Mouse (Mus musculus) right cerebral cortex, postnatal 10 days (tissue): ENCODE measurements around the gene Syne2.

Experiments used
- DNase-seq, 2 experiments: peaks; one replicate each; pipeline ENCODE4 v3.0.0; 2021; ENCODE audit warnings: low spot score in 2 of 2

The Syne2 gene

DNA sequence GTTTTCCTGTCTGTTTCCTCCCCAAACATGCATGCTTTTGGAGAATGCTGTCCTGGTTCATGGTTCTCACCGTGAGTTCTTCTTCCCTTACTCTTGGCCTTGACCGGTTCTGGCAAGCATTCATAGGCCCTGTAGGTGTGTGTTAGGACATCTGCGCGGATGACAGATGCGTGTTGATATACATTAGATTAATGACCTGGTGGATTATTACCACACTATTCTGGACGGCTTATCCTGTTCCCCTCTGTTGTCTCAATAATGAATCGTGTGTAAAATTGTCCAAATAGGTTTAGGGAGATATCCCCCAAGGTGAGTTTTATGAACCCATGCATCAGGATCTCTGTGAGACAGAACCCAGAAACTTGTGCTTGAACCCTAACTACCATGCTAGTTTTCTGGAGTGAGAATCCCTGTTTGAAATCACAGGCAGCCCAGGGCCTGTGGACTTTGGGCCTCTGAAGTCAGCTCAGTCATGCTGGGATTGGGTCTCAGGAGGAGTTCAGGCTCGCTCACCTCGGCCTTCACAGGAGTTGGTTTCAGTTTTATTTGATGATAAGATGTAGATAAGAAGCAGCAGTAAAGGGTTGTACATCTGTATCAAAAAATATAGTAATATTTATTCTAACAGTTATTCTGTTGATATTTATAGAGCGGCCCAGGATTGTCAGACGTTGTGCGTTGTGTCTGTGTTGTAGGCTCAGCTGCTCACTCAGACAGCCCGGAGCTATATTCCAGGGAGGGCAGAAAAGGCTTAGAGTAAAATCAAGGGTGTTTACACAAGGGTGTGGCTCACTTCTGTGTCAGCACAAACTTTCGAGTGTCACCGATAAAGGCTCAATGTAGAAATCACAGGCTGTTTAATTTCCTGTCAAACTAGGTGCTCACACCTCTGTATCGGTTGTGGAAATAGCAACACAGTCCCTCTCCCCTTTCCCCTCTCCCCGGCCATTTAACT lies 48.8 kb downstream of the Syne2 start:
- no peak for DNase-seq

DNA sequence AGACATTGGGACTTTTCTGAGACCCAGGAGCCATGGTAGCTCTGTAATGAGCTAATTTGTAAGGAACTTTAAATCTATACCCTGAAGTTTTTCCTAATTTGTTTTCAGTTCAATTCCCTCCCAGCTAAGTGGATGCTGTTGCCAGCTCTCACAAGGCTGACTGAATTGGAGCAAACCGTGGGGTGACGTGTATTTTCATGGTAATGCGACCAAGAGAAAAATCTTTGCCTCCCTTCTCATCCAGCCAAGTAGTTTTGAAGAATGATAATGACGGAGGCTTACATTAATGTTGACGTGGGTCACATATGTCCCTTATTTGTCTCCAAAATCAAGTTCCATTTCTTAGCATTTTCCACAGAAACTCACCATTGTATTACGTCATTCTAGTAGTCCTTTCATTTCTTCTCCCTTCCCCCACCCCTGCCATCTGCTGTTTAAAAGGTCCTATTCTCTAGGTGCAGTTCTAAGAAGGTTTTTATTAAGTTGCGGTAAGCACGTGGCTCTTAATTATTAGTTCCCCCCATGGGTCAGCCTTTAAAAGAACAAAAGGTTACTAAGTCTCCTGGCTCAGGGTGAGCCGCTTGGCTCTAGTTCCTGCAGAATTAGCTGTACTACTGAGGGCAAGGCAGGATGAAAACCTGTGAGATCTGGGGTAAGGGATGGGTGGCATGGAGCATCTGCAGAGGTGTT lies 55.8 kb downstream of the Syne2 start:
- DNase-seq, result no peak

DNA sequence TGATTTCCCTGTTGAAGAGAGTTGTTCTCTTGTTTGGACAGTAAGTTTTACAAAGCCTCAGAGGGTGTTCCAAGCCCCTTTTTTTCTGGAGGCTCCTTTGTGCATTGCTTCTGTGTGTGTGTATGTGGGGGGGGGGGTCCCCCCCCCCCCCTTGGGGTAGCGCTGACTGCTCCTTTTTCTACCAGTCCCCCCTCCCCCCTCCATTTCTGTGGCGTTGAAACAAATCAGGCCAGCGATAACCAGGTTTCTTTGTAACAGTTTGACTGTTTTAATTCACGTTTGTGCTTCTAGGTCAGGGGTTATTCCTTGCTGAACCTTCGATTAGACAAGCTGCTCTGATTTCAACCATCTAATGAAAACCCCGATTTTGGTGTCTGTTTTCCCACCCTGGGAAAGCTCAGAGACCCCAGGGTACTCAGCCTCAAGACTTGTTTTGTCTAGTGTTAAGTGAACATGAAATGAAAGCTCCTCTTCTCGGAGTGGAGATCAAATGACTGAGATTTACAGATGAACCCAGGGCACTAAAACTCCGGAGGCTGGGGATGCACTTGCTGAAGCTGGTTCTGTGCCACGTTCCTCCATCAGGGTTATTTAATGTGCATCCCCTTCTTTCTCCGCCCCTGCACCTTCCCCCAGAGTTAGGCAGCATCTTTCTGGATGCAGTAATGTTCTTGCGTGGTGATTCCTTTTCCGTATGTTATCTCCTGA lies 56.5 kb downstream of the Syne2 start:
- no peak for DNase-seq

DNA sequence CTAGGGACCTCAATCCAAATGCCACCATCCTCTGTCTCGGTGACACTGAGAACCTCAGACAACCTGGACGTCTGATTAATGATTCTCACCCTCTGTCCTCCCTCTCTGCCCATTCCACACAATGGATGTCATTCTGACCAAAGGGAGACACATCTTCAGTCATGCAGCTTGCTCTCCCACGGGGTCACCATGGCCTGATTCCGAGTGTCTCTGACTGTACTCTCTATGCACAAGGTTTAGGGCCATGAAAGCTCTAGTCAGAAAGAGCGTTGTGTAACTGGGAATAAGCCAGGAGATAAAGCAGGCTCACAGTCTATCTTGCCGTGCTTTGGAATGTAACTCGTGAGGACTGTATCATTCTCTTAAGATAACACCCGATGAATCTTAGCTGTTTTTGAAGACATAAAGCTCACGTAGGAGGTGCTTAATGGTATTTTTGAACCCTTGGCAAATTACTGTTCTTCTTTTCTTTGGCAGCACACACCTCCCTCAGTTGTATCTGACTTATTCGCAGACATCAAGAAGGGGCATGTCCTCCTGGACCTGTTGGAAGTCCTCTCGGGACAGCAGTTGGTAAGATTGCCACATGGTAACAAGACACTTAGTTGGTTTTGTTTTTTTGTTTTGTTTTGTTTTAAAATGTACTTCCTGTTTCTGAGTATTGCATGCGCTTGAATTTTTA lies 61.8 kb downstream of the Syne2 start:
- no peak for DNase-seq

DNA sequence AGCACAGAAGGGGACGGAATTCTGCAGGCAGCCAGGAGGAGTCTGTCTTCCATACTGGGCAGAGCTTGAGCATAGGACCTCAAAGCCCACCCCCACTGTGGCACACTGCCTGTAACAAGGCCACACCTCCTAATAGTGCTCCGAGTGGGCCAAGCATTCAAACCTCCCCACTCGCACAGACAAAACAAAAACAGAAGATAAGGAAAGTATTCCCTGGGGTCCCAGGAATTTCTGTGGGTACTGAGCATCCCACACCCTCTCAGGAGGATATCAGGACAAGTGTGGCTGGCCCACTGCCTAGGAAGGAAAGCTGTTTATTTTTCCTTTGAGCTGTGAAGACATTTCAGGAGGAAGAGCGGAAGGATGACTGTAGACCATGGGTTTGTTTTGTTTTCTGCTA lies 63.6 kb downstream of the Syne2 start:
- DNase-seq, result no peak

DNA sequence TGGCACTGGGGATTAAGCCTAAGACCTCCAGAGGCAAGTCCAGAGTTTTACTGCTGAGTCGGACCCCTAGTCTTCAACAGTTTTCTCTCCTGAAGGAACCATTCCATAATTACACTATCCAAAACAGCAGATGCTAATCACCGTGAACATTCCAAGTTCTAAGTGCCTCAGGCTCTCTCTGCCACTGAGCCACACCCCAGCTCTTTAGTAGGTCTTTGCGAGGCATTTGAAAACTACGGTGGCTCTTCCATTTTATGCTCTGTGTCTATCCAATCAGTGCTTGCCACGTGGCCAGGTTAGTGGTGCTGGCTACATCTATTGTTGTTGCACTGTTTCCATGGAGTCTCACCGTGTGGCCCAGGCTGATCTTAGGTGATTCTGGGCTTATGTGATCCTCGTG lies 68.2 kb downstream of the Syne2 start:
- no peak for DNase-seq

DNA sequence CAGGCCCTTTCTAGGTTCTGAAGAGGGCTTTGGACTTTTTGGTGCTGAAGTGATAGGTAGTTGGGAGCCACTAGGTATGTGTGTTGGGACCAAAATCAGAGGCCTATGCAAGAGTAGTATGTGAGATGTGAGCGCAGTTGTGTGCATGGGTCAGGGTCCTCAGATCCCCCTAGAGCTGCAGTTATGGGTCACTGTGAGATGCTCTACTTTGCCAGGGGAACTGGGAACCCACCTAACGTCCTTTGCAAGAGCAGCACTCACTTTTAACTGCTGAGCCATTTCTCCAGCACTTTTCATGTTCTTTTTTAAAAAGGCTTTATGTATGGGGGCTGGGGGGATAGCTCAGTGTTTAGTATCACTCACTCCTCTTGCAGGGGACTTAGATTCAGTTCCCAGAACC lies 69.0 kb downstream of the Syne2 start:
- DNase-seq, result no peak

DNA sequence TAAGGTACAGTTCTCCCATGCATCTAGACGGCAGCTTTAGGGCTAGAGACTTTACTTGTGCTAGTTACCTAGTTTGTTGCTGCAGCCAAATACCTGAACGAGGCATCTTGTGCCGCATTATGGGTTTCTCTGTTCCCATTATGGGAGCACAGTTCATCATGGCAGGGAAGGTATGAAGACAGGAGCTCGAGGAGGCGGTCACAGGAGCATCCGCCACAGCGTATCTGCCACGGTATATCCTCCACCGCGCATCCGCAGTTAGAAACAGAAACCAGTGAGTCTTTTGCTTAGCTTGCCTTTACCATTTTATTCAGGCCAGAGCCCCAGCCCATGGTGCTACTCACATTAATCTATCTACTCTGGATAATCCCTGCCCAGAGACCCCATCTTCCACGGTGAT lies 70.8 kb downstream of the Syne2 start:
- DNase-seq, result no peak

DNA sequence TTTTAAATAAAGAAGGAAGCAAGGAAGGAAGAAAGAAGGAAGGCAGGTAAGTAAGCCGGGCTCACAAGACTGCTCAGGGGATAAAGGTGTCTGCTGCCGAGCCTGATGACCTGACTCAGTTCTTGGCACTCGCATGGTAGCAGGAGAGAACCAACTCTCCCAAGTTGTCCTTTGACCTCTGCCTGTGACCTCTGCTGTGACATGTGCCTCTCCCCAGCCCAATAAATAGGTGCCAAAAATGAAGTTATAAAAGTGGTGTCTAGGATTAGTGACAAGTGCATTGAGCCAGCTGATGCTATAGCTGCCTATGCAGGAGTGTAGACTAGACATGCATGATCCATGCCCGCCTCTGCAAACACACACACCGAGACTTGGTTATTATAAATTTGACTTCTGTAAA lies 73.3 kb downstream of the Syne2 start:
- DNase-seq, result no peak

DNA sequence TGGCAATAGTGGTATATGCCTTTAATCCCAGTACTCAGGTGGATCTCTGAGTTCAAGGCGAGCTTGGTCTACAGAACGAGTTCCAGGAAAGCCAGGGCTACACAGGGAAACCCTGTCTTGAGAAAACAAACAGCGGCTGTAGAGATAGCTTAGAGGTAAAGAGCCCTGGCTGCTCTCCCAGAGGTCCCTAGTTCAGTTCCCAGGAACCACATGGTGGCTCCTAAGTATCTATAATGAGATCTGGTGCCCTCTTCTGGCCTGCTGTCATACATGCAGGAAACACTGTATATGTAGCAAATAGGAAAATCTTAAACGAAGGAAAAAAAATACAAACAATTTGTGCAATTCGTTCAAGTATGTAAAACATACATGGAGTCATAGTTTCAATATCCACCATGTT lies 75.5 kb downstream of the Syne2 start:
- no peak for DNase-seq

DNA sequence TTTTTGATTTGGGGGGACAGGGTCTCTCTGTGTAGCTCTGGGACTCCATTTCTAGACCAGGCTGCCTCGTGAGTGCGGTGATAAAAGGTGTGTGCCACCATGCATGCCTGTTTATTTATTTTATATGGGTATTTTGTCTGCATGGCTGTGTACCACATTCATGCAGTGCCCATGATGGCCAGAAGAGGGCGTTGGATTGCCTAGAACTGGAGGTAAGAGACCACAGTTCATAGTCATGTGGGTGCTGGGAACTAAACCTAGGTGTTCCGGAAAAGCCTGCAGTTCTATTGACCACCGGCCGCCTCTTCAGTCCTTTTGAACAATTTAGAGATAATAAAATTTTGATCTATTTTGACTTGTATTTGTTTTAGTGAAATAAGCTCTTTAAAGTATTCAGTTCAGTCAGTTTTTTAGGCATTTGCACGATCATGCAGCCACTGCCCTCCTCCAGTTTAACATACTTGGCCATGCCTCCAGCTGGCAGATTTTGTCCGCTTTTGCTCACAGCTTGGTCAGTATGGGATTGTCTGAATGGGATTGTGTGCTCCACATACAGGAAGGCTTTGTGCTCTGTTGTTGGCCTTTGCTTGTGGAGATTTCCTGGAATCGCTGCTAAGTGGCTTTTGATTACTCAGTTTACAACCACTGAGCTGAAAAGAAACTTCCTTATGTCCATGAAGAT lies 76.5 kb downstream of the Syne2 start:
- DNase-seq, result no peak

DNA sequence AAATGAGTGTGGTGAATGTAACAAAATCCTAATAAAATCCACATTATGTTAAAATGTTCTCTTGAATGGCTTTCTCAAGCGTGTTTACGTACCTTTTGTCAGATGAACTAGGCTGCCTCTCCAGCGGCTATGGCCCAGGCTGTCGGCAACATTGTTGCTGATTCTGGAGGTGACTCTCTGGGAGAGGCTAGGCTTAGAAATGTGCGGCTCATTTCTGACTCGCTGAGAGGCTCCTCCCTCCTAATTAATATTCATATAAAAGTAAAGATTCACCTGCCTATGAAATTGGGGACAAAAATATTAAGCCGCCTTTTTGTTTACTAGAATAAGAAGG lies 77.0 kb downstream of the Syne2 start:
- DNase-seq, result no peak

DNA sequence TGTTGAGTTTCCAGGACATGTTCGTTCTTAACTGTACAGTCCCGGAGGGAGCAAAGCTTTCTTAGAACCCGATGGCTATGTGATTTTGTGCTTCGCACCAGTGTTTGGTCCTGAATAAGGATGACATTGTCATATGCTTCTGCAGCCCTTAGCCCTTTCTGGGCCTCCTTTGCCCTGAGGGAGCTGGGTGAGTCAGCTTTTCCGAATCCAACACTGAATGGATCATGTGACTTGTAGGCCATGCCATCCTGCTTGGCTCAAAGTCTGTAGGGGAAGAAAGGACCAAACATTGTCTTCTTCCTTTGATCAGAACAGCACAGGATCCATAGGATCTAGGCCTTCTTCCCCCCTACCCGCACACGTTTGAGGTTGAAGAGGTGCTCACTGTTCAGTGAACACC lies 79.9 kb downstream of the Syne2 start:
- no peak for DNase-seq

DNA sequence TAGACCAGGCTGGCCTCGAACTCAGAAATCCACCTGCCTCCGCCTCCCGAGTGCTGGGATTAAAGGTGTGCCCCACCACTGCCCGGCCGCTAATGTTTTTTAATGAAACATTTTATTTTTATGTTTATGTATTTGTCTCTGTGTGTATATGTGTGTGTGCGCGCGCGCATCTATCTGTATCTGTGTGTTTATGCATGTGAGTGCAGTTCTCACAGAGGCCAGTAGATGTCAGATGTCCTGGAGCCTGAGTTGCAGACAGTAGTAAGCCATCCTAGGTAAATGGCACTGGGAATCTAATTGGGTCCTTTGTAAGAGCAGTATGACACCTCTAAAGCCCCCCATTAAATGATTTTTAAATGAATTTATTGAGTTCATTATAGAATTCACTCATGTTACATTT lies 83.8 kb downstream of the Syne2 start:
- DNase-seq, result no peak

DNA sequence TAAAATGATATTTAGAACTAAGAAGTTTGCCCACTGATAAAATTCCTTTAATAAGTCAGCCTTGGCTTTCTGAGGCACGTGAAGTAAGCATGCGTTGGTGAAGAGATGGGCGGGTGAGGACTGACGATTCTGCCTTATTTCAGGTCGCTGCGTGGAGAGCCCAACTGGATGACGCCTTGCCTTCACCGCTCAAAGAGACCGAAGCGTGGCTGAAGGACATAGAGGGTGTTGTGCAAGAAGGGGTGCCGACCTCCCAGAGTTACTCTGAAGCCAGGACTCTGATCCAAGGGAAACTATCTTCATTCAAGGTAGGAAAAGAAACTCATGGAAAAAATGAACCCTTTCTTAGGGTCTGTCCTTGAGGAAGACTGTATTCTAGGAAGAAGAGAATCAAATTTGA lies 86.1 kb downstream of the Syne2 start:
- DNase-seq, result no peak

DNA sequence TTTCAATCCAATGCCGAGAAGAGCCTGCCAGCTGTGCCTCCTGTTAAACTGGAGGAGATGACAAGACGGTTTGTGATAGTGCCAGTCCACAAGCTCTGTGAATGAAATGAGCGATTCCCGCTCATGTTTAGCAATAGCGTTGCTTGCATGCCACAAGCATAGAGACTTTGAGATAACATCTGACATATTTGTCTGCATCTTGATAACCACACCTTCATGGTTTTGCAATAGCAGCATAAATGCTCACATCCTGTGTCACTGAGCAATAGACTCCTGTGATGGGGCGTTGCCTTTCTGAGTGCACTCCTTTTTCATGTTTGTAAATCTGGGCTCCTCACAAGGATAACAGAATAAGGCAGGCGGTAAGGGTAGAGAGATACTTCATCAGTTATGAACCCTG lies 87.4 kb downstream of the Syne2 start:
- no peak for DNase-seq

DNA sequence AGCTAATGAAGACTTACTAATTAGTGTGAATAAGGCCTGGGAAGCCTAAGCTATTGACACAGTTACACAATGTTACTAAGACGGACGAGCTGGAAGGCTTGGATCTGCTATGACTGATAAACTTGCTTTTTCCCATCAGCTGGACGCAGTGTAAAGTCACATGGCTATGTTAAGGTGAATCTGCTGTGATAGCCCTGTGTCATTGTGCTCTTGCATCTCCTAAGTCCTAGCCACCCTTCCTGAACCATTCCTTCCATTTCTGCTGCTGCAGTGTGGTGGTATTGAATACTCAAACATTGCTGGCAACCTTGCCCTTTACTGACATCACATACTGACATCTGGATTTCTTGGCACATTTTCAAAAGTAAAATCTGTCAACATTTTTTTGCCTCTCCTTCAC lies 90.5 kb downstream of the Syne2 start:
- no peak for DNase-seq

DNA sequence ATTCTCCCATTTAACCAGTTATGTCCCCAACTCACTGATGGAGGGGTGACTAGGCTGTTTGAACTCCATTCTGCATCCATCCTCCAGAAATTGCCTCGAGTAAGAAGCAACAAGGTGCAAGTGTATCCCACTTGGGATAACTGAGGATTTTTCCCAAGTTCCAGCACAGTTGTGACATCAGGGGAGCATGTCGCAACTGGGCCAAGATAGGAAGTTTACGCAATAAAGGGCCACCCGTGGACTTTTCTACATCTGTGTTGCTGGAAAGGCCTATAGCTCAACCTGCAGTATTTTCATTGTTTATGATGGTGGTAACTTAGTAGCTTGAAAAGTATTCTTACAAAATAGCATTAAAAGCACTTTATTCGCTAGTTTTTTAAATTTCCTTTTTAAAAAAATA lies 97.8 kb downstream of the Syne2 start:
- no peak for DNase-seq

DNA sequence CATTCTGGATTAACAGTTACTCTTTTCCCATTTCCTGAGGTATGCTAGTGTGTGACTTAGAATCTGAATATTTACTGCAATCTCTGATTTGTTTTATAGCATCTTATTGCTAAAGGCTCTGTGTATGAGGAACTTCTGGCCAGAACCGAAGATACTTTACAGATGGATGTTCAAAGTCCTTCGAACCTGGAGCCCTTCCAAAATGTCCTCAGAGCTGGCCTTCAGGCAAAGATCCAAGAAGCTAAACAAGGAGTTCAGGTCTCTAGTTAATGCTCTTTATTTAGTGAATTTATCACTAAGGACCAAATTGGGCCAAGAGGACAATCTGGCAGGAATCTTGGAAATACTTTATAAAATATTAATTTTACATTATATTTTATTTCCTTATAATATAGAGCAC lies 100.5 kb downstream of the Syne2 start:
- DNase-seq, result no peak

DNA sequence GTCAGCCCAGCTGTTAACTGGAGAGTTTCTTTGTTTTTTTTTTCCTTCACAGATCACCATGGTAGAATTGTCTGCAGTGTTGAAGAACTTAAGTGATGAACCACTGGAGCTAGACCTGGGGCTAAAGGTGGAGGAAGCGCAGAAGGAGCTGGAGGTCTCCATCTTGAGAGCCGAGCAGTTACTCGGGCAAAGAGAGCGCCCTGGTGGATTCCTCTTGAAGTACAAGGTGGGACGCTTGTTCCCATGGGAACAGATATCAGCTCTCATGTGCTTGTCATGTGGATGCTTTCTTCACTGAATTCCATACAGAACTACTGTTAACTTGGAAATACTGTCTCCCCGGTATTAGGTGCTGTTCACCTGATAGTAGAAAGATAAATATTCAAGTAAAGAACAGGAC lies 101.0 kb downstream of the Syne2 start:
- peak; percentile 78 to 80 for DNase-seq

DNA sequence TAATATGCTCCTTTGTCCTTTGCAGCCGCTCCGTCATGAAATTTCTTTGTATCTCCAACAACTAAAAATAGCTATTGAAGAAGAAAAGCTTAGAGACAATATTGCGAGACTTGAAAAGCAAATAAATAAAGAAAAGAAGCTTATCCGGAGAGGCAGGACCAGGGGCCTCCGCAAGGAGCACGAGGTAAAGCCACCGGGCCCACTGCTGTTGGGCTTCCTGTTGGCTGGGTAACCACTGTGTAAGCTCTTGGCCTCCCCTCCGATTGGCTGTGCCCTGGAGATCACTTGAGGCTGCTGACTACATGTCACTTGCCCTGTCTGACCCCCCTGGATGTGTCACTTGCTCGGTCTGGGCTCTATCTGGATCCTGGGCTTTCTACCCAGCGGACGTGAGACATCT lies 105.0 kb downstream of the Syne2 start:
- DNase-seq, result no peak

DNA sequence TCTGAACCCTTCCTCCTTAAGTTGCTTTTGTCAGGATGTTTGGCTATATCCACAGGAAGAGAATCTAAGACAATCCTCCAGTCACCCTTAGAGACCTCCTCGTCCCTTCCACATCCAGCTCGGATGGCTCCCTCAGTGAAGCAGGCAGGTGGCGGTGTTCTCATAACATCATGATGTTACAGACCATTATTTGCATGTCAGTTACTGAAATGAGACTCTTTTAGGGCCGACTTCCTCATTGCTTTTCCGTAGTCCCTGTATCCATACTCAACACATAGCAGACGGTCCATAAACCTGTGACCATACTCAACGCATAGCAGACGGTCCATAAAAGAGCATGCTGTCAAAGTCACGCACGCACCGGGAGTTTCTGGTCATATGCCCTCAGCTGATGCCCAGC lies 106.9 kb downstream of the Syne2 start:
- DNase-seq, result no peak
